Mouse (Mus musculus): Measurements from ENCODE around the gene Grasp.

DNA sequence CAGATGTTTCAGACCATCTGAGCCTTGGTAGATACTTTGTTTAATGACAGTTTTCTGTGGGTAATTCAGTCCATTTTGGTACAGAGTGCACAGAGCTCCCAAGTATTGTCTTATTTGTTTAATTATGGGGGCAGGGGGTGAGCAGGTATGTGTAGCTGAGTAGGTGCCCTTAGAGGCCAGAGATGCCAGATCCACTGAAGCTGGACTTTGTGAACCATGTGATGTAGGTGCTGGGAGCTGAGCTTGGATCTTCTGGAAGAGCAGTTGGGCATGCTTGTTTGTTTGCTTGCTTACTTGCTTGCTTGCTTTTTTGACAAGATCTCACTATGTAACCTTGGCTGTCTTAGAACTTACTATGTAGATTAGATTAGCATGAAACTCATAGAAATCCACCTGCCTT, 27.0 kb upstream of the Grasp start:
- TF ChIP-seq CTCF (conservative IDR thresholded peaks at IDR 0.05; ENCODE audit: low read length) (no peak), NANOG (IDR thresholded peaks at IDR 0.05; ENCODE audit: borderline replicate concordance, low read length) (no peak)

Measured in E14TG2a.4 (cell line).